Mouse (Mus musculus) heart, postnatal 4 days (tissue): ENCODE measurements at regions not wholly inside any gene's neighbourhood (a gene's known extent, or its start where the extent isn't known, plus 50 kb on each side); places are given as distances from the start of the nearest gene placed in this dataset.
A peak's percentile ranks its signal among the peaks of the same experiment; 100 is the strongest.

Source experiments
- DNase-seq: peaks from one replicate; pipeline ENCODE4 v3.0.0; 2021

DNA sequence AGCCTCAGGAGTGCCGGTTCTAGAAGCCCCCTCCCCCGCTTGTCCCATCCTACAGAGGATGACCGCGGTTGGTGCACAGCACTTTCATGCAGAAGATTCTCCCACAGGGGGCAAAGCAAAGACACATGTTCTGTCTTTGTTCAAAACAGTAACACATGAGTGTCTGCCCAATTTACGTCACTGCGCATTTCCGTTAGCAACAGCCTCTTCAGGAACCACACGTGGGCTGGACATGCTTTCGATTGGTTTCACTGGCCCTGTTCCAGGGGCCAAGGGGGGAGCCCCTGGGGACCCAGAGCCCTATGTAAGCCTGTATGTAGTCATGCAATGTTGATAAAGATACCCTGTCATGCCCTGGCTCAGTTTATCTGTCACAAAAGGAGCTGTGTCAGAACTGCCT, 116.2 kb upstream of the Twist2 start:
- no peak for DNase-seq

DNA sequence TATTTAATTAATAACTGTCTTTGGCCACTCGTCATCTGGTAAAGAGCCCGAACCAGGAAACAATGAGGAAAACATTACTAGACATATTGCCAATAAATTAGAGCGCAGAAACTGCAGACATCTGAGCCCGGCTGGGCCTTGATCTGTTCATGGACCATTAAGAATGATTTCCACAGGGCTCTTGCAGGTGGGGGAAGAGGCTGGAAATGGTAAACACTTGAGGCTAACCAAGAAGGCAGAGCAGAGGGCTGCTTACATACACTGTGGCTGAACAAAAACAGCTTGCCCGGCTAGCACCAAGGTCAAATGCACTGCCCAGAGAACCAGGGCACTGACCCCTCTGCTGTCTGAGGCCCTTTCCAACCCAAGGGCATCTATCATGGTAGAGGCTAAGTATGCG, 115.5 kb upstream of the Twist2 start:
- DNase-seq = no peak

GRCm38 (mm10) chr1:91691601-91692000, 109.7 kb upstream of the Twist2 start:
- no peak for DNase-seq

DNA sequence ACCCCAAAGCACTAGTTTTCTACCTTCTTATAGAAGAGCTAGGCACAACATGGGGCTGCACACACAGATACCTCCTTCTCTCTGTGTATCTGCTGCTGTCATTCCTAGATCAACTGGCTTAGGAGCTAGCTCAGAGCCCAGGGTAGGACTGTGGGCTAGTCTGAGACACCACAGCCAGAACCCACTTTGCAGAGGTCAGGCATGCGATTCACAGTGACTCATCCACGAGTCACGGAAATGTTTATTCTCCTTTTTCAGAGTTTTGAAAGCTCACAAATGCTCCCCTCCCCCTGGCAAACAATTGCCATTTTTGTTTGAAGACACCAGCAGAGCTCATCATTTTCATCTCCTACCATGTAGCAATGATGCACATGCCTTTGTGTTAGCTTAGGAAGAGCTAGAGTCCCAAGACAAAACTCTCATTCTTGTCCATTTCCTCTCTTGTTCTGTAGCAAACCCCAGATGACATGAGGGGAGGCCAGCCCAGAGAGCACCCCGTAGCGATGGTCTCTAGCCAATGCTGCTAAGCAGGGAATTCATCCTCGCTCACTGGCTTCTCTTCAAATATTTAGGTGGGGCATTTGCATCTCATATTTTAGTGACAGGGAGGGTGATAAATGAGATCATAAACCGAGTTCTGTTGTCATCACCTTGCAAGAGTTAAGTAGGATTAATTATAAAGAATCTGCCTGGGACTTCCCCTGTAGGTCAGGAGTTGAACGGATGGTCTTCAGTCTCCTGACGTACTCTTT, 108.4 kb upstream of the Twist2 start:
- DNase-seq = no peak

DNA sequence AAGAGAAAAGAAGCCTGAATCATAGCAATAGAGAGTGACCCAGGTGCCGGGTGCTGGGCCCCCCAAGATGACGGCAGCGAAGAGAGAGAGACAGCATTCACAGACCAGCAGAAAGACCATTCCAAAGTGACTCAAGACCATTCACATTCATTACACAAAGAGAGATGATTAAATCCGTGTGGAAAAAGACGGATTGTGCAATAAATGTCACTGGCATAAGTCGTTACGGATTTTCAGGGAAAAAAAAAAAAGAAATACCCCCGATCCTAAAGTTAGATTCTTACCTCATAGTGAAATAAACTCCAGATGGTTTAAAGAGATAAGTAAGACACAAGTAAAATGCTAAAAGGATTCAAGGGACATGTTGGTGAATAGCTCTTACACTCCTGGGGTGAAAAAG, 104.2 kb upstream of the Twist2 start:
- no peak for DNase-seq

DNA sequence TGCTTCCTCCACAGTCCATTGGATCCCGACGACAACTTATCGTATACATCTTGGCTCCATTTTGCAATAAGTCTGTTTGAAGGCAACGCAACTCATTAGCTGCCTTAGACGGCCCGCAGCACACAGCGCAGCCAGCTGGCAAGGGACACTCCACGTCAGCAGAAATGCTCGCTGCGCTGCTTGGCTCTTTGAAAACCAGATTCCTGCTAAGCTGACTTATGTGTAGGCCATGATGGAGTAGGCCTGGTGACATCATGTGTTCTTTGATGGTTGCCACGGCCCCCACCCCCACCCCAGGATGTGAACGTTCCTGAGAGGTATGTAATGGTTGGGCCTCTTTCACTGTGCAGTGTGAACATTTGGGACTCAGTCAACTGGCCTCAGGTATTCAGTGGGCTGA, 99.8 kb upstream of the Twist2 start:
- no peak for DNase-seq

DNA sequence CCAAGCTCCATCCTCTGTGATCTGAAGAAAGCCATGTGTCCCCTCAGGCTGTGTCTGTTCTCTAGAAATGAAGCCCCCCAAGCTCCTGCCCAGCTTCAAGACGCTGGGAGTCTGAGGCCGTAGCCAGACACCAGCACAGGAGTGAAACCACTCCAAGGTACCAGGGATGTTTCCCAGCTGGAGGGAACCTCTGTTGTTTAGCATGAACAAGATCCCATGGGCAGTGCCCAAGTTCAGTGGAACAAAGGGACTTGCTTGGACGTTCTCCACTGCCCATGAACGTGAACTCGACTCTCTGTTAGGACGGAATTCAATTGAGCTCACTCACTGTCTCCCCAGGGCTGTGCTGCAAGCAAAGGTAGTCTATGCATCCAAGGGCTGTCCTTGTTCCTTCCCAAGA, 99.2 kb upstream of the Twist2 start:
- DNase-seq = no peak

DNA sequence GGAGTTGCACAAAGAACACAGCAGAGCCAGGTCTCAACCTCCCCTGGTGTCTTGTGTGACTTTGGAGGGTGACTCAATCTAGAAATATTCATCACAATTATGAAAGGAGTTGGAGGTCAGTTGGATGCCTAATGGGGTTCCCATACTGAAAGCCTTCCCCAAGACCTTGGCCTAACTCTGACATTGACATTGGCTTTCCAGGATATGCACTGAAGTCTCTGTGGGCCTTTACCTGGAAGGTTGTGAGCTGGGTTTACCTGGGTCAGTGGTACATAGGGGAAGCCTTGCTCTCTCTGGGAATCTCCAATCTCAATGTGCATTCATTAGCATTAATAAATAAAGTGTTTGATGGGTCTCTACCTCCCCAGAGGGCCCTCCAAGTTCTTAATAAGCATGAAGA, 98.5 kb upstream of the Twist2 start:
- DNase-seq = no peak

DNA sequence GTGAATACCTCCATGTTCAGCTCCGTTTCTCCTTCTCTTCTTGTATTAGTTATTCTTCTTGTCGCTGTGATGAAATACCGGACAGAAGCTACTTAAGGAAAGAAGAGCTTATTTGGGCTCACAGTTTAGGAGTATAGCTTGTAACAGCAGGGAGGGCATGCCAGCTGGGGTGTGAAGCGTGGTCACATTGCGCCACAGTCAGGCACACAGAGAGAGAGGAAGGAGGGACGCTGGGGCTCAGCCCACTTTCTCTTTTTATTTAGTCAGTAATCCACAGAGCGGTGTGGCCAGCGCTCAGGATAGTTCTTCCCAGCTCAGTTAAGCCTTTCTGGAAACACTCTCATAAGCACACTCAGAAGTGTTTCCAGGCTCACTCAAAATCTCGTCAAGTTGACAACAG, 95.8 kb upstream of the Twist2 start:
- no peak for DNase-seq

- DNase-seq = peak; percentile 24
Measured at GRCm38 (mm10) chr1:91708550-91709243, 92.6 kb upstream of the Twist2 start.

DNA sequence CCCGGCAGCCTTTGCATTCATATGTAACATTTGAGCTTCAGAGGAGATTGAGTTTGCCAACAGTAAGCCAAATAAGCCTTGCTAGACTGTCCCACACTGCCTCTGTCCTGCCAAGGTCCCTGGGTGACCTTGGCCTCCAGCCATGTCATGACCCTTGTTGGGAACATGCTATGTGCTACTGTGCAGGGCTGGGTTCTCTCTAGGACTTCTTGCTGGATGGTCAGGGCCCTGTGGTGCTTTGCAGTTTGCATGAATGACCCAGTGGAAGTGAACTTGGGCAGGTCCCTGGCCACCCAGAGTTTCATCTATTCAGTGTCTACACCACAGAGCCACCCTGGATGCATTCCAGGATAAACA, 92.0 kb upstream of the Twist2 start:
- DNase-seq = peak; percentile 3

DNA sequence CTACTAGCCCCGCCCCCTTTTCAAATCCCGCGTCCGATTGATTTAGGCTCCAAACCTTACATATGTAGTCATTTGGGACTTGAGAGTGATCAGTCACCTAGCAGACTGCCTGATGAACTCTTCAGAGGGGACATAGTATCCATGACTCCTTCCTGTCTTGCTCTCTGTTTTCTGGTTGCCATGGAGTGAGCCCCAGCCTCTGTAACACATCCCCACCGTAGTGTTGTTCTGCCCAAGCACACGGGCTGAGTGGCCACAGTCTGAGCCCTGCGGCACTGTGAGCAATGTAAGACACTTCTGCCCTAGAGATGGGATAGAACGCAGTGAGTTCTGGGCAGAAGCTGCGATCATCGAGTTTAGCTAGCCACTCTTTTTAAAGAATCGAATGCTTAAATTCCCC, 88.1 kb upstream of the Twist2 start:
- DNase-seq = no peak

GRCm38 (mm10) chr1:91714266-91714665, 87.0 kb upstream of the Twist2 start:
- DNase-seq = no peak

- DNase-seq = no peak
Measured at GRCm38 (mm10) chr1:91715341-91715740, 85.9 kb upstream of the Twist2 start.

DNA sequence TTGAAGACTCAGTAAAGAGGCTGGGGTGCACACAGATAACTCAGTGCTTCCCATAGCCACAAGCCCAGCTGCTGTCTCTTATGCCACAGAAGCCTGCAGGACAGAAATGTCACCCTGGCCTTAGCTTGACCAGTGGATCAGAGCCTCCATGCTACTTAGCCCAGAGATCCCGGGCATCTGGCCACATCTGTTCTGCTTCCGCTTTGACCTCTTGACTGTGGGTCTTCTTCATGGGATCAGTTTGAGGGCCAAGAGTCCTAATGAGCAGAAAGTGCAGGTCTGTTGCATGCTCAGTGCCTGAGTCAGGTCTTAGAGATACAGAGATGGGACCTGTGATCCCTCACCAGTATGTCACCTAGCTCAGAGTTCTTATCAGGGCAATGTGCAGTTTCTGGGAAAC, 85.5 kb upstream of the Twist2 start:
- DNase-seq = no peak

DNA sequence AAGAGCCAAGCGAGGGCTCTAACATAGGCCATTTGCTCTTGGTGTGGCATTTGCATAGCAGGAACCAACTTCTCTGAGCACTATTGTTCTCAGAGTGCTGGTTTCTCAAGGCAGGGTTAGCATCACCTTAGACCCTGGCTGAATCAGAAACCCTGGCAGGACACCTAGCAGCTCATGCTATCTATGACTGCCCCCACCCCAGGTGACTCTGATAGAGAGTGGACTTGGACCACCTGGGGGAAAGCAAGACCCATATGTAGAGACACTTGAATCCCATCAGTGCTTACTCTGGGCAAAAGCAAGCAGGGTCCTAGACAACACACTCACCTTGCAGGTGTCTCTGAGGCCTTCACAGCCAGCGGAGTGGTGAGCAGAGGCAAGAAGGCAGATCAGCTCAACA, 84.4 kb upstream of the Twist2 start:
- no peak for DNase-seq

- no peak for DNase-seq
Measured at GRCm38 (mm10) chr1:91717961-91718360, 83.3 kb upstream of the Twist2 start.

DNA sequence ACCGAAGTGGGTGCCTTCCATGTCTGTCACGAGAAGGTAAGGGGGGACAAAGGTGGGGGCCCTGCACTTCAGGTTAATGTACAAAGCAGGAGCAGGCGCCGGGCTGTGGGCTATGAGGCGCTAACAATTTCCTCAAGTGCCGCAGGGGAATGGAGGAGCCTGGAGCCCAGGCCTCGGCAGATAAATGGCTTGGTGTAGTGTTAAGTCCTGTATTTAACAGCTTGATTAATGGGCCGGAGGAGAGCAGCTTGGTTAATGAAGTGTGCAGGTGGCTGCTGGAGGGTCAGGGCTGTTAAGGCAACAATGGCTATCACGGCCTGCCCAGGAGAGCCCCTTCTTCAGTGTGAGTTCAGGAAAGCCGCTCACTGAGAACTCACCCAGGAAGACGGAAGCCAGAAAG, 72.0 kb upstream of the Twist2 start:
- DNase-seq = no peak

- DNase-seq = no peak
Measured at GRCm38 (mm10) chr1:91730281-91730680, 71.0 kb upstream of the Twist2 start.

DNA sequence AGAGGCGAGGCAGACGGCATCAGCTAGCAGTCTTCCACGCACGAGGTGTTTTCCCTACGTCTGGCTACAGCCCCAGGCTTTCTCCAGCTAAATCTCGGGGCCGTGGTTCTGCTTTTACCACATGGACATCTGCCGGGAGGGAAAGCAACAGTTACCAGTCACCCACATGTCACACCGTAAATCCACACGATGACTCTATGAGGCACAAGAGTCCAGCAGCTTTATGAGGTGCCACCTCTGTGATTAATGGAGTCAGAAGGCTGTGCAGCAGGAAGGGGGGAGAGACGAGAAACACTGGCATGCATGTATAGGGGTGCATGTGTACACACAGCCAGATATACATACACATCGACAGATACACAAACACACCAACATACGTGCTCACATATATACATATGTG, 69.6 kb upstream of the Twist2 start:
- DNase-seq = no peak

GRCm38 (mm10) chr1:91732461-91732861, 68.8 kb upstream of the Twist2 start:
- no peak for DNase-seq

GRCm38 (mm10) chr1:91734731-91735130, 66.5 kb upstream of the Twist2 start:
- DNase-seq = no peak

DNA sequence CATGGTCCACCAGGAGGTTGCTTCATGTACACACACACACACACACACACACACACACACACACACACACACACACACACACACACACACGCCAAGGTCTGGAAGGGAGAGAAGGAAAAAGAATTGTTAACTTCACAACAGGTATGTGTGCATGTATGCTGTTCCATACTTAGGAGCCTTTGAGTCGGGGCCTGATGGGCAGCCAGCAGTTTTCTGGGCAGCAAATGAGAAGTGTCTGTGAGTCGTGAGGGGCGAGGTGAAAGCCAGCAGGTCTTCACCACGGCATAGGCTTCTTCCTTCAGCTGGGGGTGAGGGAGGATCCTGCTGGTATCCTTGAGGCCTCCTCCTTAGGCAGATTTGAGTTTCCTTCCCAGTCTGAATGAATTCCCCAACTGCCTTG, 65.8 kb upstream of the Twist2 start:
- no peak for DNase-seq

DNA sequence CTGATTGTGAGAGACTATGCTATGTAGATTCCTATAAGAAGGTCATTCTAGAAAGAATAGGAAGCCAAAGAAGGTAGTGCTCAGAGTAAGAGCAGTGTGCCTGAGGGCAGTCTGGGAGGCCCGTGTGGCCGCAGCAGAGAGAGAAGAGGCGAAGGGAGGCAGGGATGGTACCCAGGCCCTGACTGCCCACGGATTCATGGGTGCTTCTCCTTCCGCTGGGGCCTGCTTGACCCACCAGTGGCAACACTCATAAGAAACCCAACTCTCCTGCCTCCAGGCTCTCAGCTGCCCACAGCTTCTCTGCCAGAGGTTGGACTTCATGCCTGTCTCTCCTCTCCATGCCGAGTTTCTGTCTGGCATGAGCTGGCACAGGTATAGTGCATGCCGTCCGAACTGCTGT, 60.6 kb upstream of the Twist2 start:
- DNase-seq = no peak

- DNase-seq = no peak
Measured at GRCm38 (mm10) chr1:91742031-91742430, 59.2 kb upstream of the Twist2 start.
